Mouse (Mus musculus) spleen, adult 2 months (tissue): ENCODE data around the gene Hdhd5.

Experiments used
- CTCF ChIP-seq: fragments of 200-500 bp; IDR thresholded peaks from 2 replicates; pipeline ENCODE4 v1.5.1; 2011; ENCODE audit warnings: mild to moderate bottlenecking, inconsistent platforms; ENCODE audit not compliant: insufficient read depth, insufficient read length, insufficient replicate concordance; ENCODE audit errors: extremely low read depth
- POLR2A ChIP-seq: fragments of 200-500 bp; IDR thresholded peaks from 2 replicates; pipeline ENCODE4 v1.6.1; 2011; ENCODE audit warnings: low read depth, low read length, inconsistent platforms

DNA sequence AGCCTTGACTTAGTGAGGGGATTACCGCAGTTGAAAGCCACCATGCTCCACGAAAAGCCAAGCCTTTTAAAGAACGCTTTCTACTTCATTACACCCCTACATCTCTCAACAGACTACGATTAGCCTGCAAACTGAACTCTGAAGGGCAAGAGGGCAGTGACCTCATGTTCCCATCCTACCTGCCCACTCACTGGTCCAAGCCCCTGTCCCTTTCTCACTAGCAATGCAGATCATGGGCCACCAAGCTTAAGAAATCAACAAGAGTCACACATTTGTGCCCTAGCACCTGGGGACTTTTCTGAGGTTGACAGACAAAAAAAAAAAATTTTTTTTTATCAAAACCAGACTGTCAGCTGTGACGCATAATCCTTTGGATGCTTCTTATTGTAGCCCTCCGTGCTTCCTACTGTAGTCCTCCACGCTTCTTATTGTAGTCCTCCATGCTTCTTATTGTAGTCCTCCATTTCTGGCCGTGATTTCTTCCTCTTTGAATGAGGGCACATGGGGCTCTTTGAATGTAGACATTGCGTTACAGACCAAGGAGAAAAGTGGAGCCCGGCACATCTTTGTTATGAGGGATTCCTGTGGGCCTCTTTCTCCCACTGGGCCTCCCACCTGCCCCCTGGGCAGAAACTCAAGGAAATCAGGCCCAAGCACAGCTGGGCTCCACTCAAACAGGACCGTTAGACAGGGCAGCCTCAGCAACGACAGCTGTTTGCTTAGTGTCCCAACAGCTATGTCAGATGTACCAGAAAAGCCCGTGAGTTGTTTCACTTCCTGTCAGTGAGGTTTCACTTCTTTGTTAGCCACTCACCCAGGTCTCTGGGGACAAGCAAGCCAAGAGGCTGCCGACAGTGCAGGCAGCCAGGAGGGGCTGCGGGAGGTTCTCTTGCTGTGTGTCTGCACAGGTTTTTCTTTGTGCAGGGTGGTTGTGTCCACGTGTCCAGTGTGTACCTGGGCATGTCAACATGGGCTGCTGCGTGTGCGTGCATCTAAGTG is 36.1 kb upstream of the Hdhd5 start:
- no peak for TF ChIP-seq CTCF
- TF ChIP-seq POLR2A, result peak; percentile 24; the same call in 1 of the 2 replicates
